Mouse (Mus musculus): ENCODE measurements around the gene Rbp1.

Rbp1 gene

GRCm38 (mm10) chr9:98422656-98423055 is at the start of gene Rbp1:
Rbp1 (plus strand) TSS chr9:98422961.
- no peak for DNase-seq (ENCODE audit: low spot score)

GRCm38 (mm10) chr9:98373358-98373757 is 49.4 kb upstream of the Rbp1 start:
- no peak for DNase-seq (ENCODE audit: low spot score)

- DNase-seq (ENCODE audit: low spot score), result no peak
These were observed 47.9 kb upstream of the Rbp1 start for GRCm38 (mm10) chr9:98374897-98375296.

GRCm38 (mm10) chr9:98375329-98376170 is 47.2 kb upstream of the Rbp1 start:
- DNase-seq (ENCODE audit: low spot score), result no peak

- DNase-seq (ENCODE audit: low spot score), result no peak
These were observed 43.0 kb upstream of the Rbp1 start for GRCm38 (mm10) chr9:98379736-98380135.

GRCm38 (mm10) chr9:98380593-98380992 is 42.2 kb upstream of the Rbp1 start:
- no peak for DNase-seq (ENCODE audit: low spot score)

GRCm38 (mm10) chr9:98387741-98388632 is 34.8 kb upstream of the Rbp1 start:
- no peak for DNase-seq (ENCODE audit: low spot score)

- no peak for DNase-seq (ENCODE audit: low spot score)
These were observed 34.2 kb upstream of the Rbp1 start for GRCm38 (mm10) chr9:98388633-98388965.

GRCm38 (mm10) chr9:98393496-98393895 is 29.3 kb upstream of the Rbp1 start:
- DNase-seq (ENCODE audit: low spot score), result no peak

- DNase-seq (ENCODE audit: low spot score), result no peak
These were observed 25.6 kb upstream of the Rbp1 start for GRCm38 (mm10) chr9:98397211-98397610.

- no peak for DNase-seq (ENCODE audit: low spot score)
These were observed 24.9 kb upstream of the Rbp1 start for GRCm38 (mm10) chr9:98397866-98398265.

GRCm38 (mm10) chr9:98400185-98400894 is 22.4 kb upstream of the Rbp1 start:
- no peak for DNase-seq (ENCODE audit: low spot score)

GRCm38 (mm10) chr9:98401611-98402010 is 21.1 kb upstream of the Rbp1 start:
- DNase-seq (ENCODE audit: low spot score), result no peak

GRCm38 (mm10) chr9:98407771-98408170 is 15.0 kb upstream of the Rbp1 start:
- no peak for DNase-seq (ENCODE audit: low spot score)

- DNase-seq (ENCODE audit: low spot score), result peak; percentile 66
These were observed 13.6 kb upstream of the Rbp1 start for GRCm38 (mm10) chr9:98409137-98409536.

- DNase-seq (ENCODE audit: low spot score), result no peak
These were observed 7.3 kb upstream of the Rbp1 start for GRCm38 (mm10) chr9:98415427-98415826.

GRCm38 (mm10) chr9:98417919-98418318 is 4.8 kb upstream of the Rbp1 start:
- DNase-seq (ENCODE audit: low spot score), result peak; percentile 27

- DNase-seq (ENCODE audit: low spot score), result no peak
These were observed 4.4 kb upstream of the Rbp1 start for GRCm38 (mm10) chr9:98418346-98418745.

- DNase-seq (ENCODE audit: low spot score), result no peak
These were observed 2.1 kb upstream of the Rbp1 start for GRCm38 (mm10) chr9:98420666-98421065.

GRCm38 (mm10) chr9:98421903-98422302 is 858 bp upstream of the Rbp1 start:
- DNase-seq (ENCODE audit: low spot score), result no peak

- DNase-seq (ENCODE audit: low spot score), result no peak
These were observed 930 bp downstream of the Rbp1 start for GRCm38 (mm10) chr9:98423691-98424090.

GRCm38 (mm10) chr9:98424291-98424690 is 1.5 kb downstream of the Rbp1 start:
- DNase-seq (ENCODE audit: low spot score), result no peak

Data from ovary, postnatal 14 days (tissue).